Mouse (Mus musculus) E14TG2a.4 (cell line): ENCODE measurements around the gene Fabp3.

Experiments
- CTCF ChIP-seq: conservative IDR thresholded peaks from 2 replicates; pipeline ENCODE4 v1.5.1; 2014; ENCODE audit warnings: low read length
- POU5F1 ChIP-seq: IDR thresholded peaks from 2 replicates; pipeline ENCODE4 v1.6.1; 2014; ENCODE audit warnings: low read length, borderline replicate concordance

DNA sequence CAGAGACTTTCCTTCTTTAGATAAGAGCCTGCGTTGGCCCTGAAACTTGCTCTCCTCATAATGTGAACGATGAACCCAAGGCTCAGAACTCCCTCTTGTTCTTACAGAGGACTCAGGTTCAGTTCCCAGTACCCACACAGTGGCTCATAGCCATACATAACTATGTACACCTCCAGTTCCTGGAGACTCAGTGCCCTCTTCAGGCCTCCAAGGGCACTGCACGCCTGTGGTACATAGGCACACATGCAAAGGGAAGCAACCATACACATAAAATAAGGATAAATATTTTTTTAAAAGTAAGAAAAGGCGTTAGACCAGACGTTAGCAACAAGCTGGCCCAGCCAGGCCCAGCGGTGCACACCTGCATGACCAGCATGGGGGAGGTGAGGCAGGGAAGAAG is 41.3 kb downstream of the Fabp3 start:
- peak; percentile 78 for TF ChIP-seq CTCF
- no peak for TF ChIP-seq POU5F1
